Mouse (Mus musculus) urinary bladder, postnatal 10 days (tissue): ENCODE data around the gene Slc43a2.

Experiments used
- DNase-seq: peaks from one replicate; pipeline ENCODE4 v3.0.0; 2022; ENCODE audit warnings: low spot score

Slc43a2 gene

GRCm38 (mm10) chr11:75530325-75530724 lies 1.2 kb upstream of the Slc43a2 start:
- DNase-seq: peak; percentile 97

GRCm38 (mm10) chr11:75530845-75531373 lies 585 bp upstream of the Slc43a2 start:
- DNase-seq: no peak

- DNase-seq: no peak
Observed at GRCm38 (mm10) chr11:75532340-75533277, 1.1 kb downstream of the Slc43a2 start.

- no peak for DNase-seq
Observed at GRCm38 (mm10) chr11:75533314-75534015, 2.0 kb downstream of the Slc43a2 start.

- DNase-seq: no peak
Observed at GRCm38 (mm10) chr11:75534286-75535033, 3.0 kb downstream of the Slc43a2 start.

DNA sequence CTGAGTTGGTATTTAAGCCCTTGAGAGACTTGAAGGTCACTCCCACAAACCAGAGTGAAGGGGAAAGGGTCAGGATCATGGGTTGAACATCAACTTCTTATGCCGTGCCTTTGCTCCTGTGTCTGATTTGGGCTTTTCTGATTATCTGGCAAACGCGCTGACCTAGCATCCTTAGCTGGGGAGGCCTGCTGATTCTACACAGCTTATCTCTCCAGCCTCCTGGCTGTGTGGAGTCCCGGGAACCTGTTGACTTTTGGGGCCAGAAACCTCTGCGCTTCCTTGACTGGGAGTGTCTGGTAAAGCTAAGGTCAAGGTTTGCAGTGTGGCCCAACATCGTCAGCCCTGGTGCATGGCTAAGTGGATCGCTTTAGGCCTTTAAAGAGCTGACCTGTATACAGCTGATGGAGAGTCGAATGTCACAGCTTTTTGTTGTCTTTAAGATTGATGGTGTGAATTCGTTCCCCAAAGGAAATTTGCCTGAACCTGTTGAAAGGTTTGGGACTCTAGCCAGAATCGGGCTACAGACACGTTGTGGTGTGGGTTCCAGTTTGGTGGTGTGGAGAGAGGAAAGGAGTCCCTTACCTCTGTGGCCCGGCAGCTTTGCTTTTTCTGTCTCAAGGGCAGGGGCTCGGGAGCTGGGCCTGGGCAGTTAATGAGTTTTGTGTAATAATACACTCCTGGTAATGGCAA lies 3.8 kb downstream of the Slc43a2 start:
- no peak for DNase-seq

DNA sequence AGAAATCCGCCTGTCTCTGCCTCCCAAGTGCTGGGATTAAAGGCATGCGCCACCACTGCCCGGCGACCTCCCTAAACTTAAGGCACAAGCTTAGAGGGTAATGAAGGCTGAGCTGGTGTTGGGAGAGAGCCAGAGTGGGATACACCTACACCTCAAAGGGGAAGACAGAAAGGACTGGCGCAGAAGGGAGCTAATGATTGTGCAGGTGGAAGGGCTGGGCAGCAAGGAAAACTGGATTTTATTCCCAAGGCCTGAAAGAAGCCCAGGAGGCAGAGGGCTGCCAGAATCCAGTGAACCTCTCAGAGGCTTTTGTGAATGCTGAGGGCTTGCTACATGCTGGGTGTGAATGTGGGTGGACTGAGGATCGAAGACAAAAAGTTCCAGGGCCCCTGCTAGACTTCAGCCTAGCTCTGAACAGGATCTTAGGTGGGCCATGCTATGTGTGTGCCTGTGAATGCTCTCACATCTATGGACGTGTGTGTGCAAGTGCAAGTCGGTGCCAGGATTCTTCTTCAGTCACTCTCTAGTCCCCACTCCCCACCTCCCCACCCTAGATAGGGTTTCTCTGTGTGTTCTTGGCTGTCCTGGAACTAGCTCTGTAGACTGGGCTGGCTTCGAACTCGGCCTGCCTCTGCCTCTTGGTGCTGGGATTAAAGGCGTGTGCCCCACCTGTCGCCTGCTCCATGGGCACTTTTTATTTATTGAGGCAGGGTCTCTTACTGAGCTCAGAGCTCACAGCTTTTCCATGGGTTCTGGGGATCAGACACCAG lies 4.9 kb downstream of the Slc43a2 start:
- DNase-seq: no peak

- no peak for DNase-seq
Observed at GRCm38 (mm10) chr11:75537025-75537414, 5.5 kb downstream of the Slc43a2 start.

DNA sequence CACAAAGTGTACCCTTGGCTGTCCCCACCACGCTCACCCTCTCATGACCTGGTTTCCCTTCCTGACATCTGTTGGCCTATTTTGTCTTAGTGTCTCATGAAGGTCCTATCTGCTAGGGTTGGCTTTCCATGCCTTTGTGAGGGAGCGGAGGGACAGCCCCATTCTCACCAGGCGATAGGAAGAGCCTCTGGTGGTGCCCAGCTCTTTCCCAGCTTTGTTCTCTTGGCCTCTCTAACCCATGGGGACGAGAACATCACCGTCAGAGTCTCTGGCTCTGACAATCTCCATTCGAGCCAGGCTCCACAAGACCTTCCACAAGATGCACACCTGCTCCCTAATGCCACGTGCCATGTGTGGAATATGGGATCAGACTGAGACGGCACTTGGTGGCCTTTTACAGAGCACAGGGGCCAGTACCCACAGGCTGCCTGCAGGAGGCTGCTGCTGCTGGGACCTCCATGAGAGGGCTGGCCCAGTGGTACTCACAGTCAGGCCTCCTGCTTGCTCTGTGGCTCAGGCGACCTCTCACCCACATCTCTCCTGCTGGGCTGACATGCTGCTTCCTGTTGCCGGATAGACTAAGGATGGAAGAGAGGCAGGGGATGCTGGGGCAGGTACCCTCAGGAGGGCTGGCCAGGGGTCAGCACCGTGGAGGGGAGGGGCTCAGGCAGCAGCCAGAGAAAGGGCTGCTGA lies 6.1 kb downstream of the Slc43a2 start:
- DNase-seq: no peak

DNA sequence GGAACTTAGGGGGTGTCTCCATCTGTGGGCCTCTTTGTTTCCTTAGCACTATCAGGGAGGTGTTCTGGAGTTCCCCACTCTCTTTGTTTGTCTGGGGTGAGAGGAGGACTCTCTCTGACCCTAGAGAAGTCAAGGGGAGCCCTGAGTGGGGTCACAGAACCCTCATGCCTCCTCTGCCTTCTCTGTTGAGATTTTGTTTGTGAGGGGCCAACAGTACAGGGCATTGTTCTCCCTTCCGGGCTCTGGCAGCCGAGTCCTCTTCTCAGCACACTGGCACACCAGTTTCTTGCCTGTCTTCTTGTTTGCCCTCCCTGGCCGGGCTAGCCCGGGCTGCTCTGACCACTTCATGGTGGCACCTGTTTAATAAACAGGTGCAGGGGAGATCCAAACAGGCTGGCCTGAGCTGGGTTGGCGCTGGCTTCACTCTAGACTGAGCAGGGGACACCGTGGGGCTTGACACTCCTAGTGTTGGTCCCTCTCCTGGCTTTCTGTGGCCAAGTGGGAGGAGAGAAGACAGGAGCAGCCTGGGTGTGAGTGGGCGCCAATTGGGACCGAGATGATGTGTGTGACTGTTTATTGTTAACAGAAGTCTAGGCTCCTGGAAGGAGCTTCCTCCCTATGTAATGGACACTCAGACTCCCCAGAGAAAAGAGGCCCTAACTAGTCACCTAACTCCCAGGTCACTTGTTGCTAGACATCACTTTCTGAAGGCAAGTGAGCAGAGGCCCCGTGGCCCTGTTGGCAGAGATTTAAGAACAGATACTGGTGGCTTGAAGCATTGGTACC lies 6.9 kb downstream of the Slc43a2 start:
- no peak for DNase-seq

DNA sequence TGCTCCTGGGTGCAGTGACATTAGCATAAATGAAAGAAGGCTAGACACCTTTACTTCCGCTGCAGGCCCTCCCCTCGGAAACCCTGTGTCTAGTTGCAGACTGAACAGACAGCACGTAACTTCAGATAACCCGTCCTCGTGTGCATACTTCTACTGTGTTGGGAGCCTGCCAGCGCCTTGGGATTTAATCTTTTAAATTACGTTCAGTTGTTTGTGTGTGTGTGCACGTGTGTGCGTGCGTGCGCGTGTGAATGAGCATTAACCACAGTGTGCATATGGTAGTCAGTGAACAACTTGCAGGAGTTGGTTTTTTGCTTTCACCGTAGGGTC lies 7.4 kb downstream of the Slc43a2 start:
- DNase-seq: no peak

DNA sequence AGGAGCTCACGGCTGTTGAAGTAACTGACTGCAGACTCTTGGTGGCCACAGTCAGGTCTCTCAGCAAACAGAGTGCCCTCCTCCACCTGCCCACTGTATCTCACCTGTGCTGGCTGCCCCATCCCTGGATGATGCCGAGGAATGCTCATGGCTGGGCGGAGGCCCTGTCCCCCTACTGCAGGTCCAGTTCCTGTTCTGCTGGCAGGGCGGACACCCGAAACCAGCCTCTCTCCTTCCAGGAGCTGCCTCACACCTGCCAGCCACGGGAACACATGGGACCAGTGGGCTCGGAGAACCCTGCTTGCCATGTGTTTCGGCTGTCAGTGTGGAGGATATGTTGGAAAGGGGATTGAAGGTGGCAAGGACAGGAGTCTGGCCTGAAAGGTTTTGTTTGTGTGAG lies 8.7 kb downstream of the Slc43a2 start:
- DNase-seq: no peak

DNA sequence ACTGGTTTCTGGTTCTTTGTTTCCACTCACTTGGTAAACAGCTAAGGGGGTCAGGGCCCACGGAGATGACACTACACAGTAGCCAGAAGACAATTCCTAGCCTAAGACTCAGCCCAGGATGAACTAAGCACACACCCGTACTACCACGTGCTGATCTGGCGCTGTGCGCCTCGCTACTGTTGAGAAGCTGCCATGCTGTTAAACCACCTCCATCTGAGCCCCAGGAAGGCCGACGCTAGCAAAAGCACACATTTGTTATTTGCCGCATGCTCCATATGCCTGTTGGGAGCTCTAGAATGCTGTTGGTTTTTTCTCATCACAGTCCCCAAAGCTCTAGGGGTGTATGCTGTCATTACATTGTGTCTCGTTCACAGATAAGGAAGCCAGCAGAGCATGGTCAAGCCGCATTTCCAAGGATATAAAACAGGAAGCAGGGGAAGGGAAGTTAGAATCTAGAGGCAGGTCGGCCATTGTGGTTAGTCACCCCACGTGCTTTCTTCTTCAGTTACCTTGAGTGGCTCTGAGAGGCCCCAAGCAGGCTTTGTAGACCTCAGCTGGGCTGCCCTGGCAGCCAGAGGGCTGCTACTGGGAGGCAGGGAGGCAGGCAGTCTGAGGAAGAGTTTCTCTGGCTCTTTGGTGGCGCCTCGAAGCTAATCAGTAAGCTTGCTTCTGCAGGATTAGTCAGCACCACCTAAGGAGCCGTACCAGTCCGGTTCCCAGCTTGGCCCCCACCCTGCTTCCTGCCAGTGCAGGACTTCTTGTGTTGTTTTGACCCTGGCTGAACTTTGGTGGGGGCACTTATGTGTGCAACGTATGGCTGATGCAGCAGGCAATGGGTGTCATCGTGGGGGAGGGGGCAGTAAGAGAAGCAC lies 9.5 kb downstream of the Slc43a2 start:
- no peak for DNase-seq

GRCm38 (mm10) chr11:75544713-75545112 lies 13.2 kb downstream of the Slc43a2 start:
- DNase-seq: no peak

GRCm38 (mm10) chr11:75546057-75546456 lies 14.6 kb downstream of the Slc43a2 start:
- no peak for DNase-seq

DNA sequence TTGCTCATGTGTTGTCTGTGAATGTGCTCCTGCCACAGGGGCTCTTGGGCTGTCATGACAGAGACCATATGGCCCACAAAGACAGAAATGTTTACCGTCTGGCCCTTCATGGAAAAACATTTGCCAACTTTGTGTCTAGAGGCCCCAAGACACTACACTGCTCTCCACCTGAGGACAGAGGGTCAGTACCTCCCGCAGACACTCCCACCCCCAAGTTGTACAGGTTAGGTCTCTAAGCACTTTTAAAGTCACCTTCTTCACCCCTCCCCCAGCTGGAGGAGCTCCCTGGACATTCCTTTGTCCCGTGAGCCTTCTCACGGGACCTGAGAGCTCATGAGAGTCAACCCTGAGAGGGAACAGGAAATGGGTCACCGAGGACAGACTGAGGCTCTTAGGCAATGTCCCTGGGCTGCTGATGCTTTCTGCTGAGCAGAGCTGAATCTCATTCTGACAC lies 18.2 kb downstream of the Slc43a2 start:
- no peak for DNase-seq

DNA sequence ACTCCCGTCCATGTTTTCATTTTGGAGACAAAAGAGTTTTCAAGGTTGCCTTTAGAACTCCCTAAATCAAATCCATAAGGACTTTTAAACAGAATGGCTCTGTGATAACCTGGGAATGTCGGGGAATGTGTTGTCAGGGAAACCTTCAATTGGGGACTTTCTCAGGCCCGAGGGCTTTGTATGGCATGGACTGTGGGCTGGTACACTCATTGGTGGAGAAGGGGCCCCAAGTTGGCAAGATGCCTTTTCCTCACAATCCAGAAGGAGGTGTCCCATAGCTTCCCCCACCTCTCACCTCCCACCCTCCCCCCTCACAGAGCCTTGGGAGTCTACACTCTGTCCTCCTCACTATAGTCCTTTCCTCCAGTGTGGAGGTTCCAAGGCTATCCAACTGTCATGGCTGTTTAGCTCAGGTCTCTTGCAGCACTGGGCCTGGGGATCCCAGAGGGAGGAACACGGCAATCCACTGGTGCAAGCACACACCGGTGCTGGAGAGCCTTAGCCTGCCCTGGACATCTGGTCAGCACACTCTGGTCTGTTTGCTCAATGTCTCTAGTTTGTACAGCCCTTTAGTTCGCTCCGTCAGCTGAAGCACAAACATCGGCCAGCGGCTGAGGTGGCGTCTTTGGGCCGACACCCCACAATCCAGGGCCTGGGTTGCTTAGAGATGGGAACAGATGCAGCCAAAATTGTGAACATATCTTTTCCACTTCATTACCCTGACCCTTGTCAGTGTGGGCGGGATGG lies 18.9 kb downstream of the Slc43a2 start:
- DNase-seq: no peak

GRCm38 (mm10) chr11:75551321-75551720 lies 19.8 kb downstream of the Slc43a2 start:
- DNase-seq: no peak
